Mouse (Mus musculus): ENCODE data around the gene Cpsf7.
"Not testable (repeated sequence)": the region's sequence is repeated elsewhere in the genome, so short reads cannot be mapped to it uniquely, and the experiment has no call there.

Gene Cpsf7

GRCm38 (mm10) chr19:10525106-10525901, at the start of gene Cpsf7:
Gene Cpsf7, plus strand, starts transcription at chr19:10525266.
- DNase-seq: peak; percentile 89

GRCm38 (mm10) chr19:10479541-10479940, 45.5 kb upstream of the Cpsf7 start:
- DNase-seq: no peak

- DNase-seq: no peak
Observed at GRCm38 (mm10) chr19:10482703-10483102, 42.4 kb upstream of the Cpsf7 start, which contains the start of gene Ppp1r32. Gene Ppp1r32, minus strand, starts transcription at chr19:10482928.

GRCm38 (mm10) chr19:10486264-10486738, 38.8 kb upstream of the Cpsf7 start:
- peak; percentile 33 for DNase-seq

GRCm38 (mm10) chr19:10495670-10496069, 29.4 kb upstream of the Cpsf7 start:
- no peak for DNase-seq

GRCm38 (mm10) chr19:10496976-10497375, 28.1 kb upstream of the Cpsf7 start:
- no peak for DNase-seq

- DNase-seq: no peak
Observed at GRCm38 (mm10) chr19:10497512-10498160, 27.4 kb upstream of the Cpsf7 start.

GRCm38 (mm10) chr19:10500581-10500980, 24.5 kb upstream of the Cpsf7 start:
- DNase-seq: no peak

GRCm38 (mm10) chr19:10502571-10502970, 22.5 kb upstream of the Cpsf7 start:
- DNase-seq: no peak

- no peak for DNase-seq
Observed at GRCm38 (mm10) chr19:10510759-10511330, 14.2 kb upstream of the Cpsf7 start.

- no peak for DNase-seq
Observed at GRCm38 (mm10) chr19:10520355-10520754, 4.7 kb upstream of the Cpsf7 start.

- no peak for DNase-seq
Observed at GRCm38 (mm10) chr19:10521926-10522325, 3.1 kb upstream of the Cpsf7 start.

GRCm38 (mm10) chr19:10523483-10524080, 1.5 kb upstream of the Cpsf7 start:
- no peak for DNase-seq

GRCm38 (mm10) chr19:10524784-10525105, 321 bp upstream of the Cpsf7 start:
- DNase-seq: no peak

GRCm38 (mm10) chr19:10525910-10526309, 844 bp downstream of the Cpsf7 start, which contains the start of gene Sdhaf2:
Gene Sdhaf2, minus strand, starts transcription at chr19:10526142.
- DNase-seq: peak; percentile 35

GRCm38 (mm10) chr19:10530082-10530481, 5.0 kb downstream of the Cpsf7 start:
- DNase-seq: no peak

GRCm38 (mm10) chr19:10539454-10539853, 14.4 kb downstream of the Cpsf7 start:
- DNase-seq: no peak

GRCm38 (mm10) chr19:10555624-10556510, 30.8 kb downstream of the Cpsf7 start, which contains the start of gene Tmem216:
Gene Tmem216, minus strand, starts transcription at chr19:10556238.
- DNase-seq: peak; percentile 84

- DNase-seq: no peak
Observed at GRCm38 (mm10) chr19:10557001-10557400, 31.9 kb downstream of the Cpsf7 start.

GRCm38 (mm10) chr19:10557430-10557829, 32.4 kb downstream of the Cpsf7 start:
- no peak for DNase-seq

GRCm38 (mm10) chr19:10557837-10558375, 32.8 kb downstream of the Cpsf7 start:
- DNase-seq: not testable (repeated sequence)

GRCm38 (mm10) chr19:10560108-10560507, 35.0 kb downstream of the Cpsf7 start:
- no peak for DNase-seq
